Mouse (Mus musculus): ENCODE measurements at regions not wholly inside any gene's neighbourhood (a gene's known extent, or its start where the extent isn't known, plus 50 kb on each side); places are given as distances from the start of the nearest gene placed in this dataset.
A peak's percentile ranks its signal among the peaks of the same experiment; 100 is the strongest.

GRCm38 (mm10) chr2:64860113-64860512 lies 164.7 kb downstream of the Grb14 start:
- no peak for DNase-seq

GRCm38 (mm10) chr2:64853918-64854317 lies 170.9 kb downstream of the Grb14 start:
- peak; percentile 83 for DNase-seq

DNA sequence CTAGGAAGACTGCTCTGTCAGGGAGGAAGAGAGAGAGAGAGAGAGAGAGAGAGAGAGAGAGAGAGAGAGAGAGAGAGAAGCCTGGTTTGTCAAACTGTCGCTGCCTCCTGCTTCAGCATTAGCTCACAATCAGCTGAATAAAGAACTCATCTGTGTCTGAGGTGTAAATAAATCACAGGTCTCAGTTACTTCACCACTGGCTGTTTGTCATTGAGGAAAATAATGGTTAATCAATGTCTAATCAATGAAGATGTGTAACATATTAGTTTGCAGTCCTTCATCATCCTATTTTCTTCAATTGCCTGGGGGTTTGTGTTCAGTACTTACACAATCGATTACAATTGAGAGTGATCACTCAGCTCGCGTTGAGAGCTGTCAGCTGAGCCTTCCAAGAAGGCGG lies 171.9 kb downstream of the Grb14 start:
- no peak for DNase-seq

DNA sequence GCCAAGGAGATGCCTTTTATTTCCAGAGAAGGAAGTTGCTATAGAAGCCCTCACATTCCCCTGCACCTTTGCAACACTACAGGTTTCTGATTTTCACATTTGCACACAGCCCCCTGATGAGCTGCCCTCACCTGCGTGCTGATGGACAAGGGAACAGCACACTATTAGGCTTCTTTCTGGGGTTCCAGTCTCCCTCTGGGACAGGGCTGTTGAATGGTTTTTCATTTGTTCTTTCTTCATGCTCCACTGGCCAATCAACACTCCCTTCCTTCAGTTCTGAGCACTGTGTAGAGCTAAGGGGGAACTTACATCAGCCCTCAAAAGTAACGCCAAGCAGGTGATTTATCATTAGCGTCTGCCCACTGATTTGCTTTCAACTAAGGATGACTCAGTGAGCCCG lies 173.7 kb downstream of the Grb14 start:
- DNase-seq: no peak

DNA sequence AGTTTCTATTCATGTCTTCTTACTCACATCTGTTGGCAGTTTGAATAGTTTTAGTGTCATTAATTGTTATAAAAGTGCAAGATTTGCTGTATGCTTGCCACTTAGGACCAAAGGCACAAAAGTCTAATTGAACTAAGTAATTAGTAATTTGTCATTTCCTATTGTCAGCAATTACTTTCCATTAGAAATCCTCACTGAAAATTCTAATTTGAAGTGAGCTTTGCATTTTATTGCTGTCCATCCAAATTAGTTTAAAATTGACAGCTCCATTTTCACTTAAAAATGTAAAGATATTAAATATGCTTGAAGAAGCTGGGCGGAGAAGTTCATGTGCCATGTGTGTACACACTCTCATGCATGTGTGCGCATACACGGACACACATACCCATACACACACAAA lies 174.1 kb downstream of the Grb14 start:
- DNase-seq: no peak

GRCm38 (mm10) chr2:64824494-64824893 lies 200.3 kb downstream of the Grb14 start:
- DNase-seq: peak; percentile 1

GRCm38 (mm10) chr2:64823905-64824304 lies 200.9 kb downstream of the Grb14 start:
- no peak for DNase-seq

DNA sequence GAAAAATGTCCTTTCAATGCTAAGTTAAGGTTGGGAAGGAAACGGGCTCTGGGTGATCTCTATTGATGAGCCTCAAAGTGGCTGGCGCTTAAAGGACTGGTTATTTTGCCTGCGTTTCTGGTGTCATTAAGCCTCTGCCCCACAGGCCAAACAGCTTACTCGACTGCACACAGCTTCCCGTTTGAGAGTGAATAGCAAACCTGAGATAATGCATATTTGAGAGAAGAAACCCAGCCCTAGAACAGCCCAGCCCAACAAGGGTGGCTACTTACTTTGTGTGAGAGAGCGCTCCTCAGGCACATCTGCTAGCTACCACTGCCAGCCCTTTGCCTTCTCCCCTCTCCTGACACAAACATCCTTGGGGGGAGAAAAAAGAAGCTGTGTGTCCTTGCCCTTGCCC lies 201.7 kb downstream of the Grb14 start:
- no peak for DNase-seq

GRCm38 (mm10) chr2:64818159-64818558 lies 206.6 kb downstream of the Grb14 start:
- DNase-seq: no peak

All from lung, postnatal 36 days (tissue).